Mouse (Mus musculus) CH12.LX (cell line): ENCODE measurements at regions not wholly inside any gene's neighbourhood (a gene's known extent, or its start where the extent isn't known, plus 50 kb on each side); places are given as distances from the start of the nearest gene placed in this dataset.

Source experiments
- DNase-seq: peaks from one replicate; pipeline ENCODE4 v3.0.0-alpha.2; 2013; ENCODE audit errors: extremely low read depth
- H3K27ac ChIP-seq: 2 replicates; pipeline ENCODE4 v1.5.1; 2012; ENCODE audit warnings: low read depth, mild to moderate bottlenecking, control low read depth, moderate library complexity; ENCODE audit not compliant: insufficient read depth
- H3K27me3 ChIP-seq: replicated peaks from 2 replicates; pipeline ENCODE3; 2012; ENCODE audit warnings: inconsistent platforms
- H3K36me3 ChIP-seq, 2 experiments: replicated peaks in 1 of 2; 2 replicates each; pipeline versions ENCODE3 to v1.6.1; 2012; ENCODE audit warnings: inconsistent platforms in 1 of 2, low read length in 1 of 2, mild to moderate bottlenecking in 1 of 2, mixed read lengths in 1 of 2, moderate library complexity in 1 of 2; ENCODE audit not compliant: control insufficient read depth in 1 of 2, insufficient read depth in 1 of 2
- H3K4me1 ChIP-seq, 2 experiments: 2 replicates each; pipeline ENCODE4 v1.6.1; 2012; ENCODE audit warnings: inconsistent platforms in 1 of 2, moderate library complexity in 1 of 2; ENCODE audit not compliant: insufficient read depth in 2 of 2, control insufficient read depth in 1 of 2
- H3K4me2 ChIP-seq: 2 replicates; pipeline ENCODE4 v1.6.1; 2012; ENCODE audit warnings: low read depth, mild to moderate bottlenecking, control low read depth; ENCODE audit not compliant: poor library complexity, insufficient read depth, severe bottlenecking
- H3K4me3 ChIP-seq, 3 experiments: fragments of 150-350 bp in 1 of 3; sonication (generic) in 1 of 3; replicated peaks in 1 of 3; 2 replicates each; pipeline versions ENCODE3 to v1.5.1; 2011 to 2012; ENCODE audit warnings: low read depth in 2 of 3, low read length in 2 of 3, mild to moderate bottlenecking in 2 of 3, moderate library complexity in 2 of 3, control low read depth in 1 of 3, improper control_type of control experiment in 1 of 3, inconsistent platforms in 1 of 3, mixed read lengths in 1 of 3; ENCODE audit not compliant: poor library complexity in 1 of 3
- H3K79me2 ChIP-seq: replicated peaks from 2 replicates; pipeline ENCODE4 v1.6.1; 2012; ENCODE audit warnings: mild to moderate bottlenecking, moderate library complexity; ENCODE audit not compliant: control insufficient read depth, poor library complexity, insufficient read depth, severe bottlenecking; ENCODE audit errors: extremely low read depth
- H3K9ac ChIP-seq: 2 replicates; pipeline ENCODE4 v1.6.1; 2012; ENCODE audit warnings: low read depth, mild to moderate bottlenecking, control low read depth, moderate library complexity; ENCODE audit not compliant: insufficient read depth
- H3K9me3 ChIP-seq: replicated peaks from 2 replicates; pipeline ENCODE3; 2012; ENCODE audit warnings: low read length, inconsistent platforms, mixed read lengths
- BHLHE40 ChIP-seq: IDR thresholded peaks from 2 replicates; pipeline ENCODE4 v1.6.1; 2011; ENCODE audit warnings: mild to moderate bottlenecking, low read depth, low read length, improper control_type of control experiment
- CHD1 ChIP-seq: IDR thresholded peaks from 2 replicates; pipeline ENCODE4 v1.6.1; 2012; ENCODE audit warnings: low read depth, low read length, improper control_type of control experiment, inconsistent platforms
- E2F4 ChIP-seq: IDR thresholded peaks from 2 replicates; pipeline ENCODE4 v1.6.1; 2011; ENCODE audit warnings: low read depth, low read length, improper control_type of control experiment; ENCODE audit not compliant: insufficient replicate concordance
- GABPA ChIP-seq: IDR thresholded peaks from 2 replicates; pipeline ENCODE4 v1.6.1; 2012; ENCODE audit warnings: low read depth, low read length, improper control_type of control experiment, inconsistent platforms; ENCODE audit not compliant: insufficient replicate concordance
- HCFC1 ChIP-seq: IDR thresholded peaks from 2 replicates; pipeline ENCODE4 v1.6.1; 2012; ENCODE audit warnings: low read depth, mild to moderate bottlenecking, inconsistent platforms, low read length, improper control_type of control experiment
- IRF4 ChIP-seq: IDR thresholded peaks from 2 replicates; pipeline ENCODE4 v1.6.1; 2014; ENCODE audit warnings: low read depth, mild to moderate bottlenecking, inconsistent platforms, low read length, improper control_type of control experiment
- JUND ChIP-seq: conservative IDR thresholded peaks from 2 replicates; pipeline ENCODE4 v1.6.1; 2011; ENCODE audit warnings: low read depth, low read length, improper control_type of control experiment
- MAFK ChIP-seq: IDR thresholded peaks from 2 replicates; pipeline ENCODE4 v1.6.1; 2011; ENCODE audit warnings: low read length, improper control_type of control experiment; ENCODE audit not compliant: insufficient replicate concordance
- NELFE ChIP-seq: IDR thresholded peaks from 2 replicates; pipeline ENCODE4 v1.6.1; 2011; ENCODE audit warnings: low read depth, low read length, improper control_type of control experiment
- NRF1 ChIP-seq: IDR thresholded peaks from 2 replicates; pipeline ENCODE4 v1.6.1; 2014; ENCODE audit warnings: low read depth, mild to moderate bottlenecking, inconsistent platforms, low read length, improper control_type of control experiment, moderate library complexity
- PAX5 ChIP-seq: IDR thresholded peaks from 2 replicates; pipeline ENCODE4 v1.6.1; 2012; ENCODE audit warnings: low read length, inconsistent platforms, mixed read lengths
- POLR2AphosphoS2 ChIP-seq: IDR thresholded peaks from 2 replicates; pipeline ENCODE4 v1.6.1; 2011; ENCODE audit warnings: low read depth, low read length, improper control_type of control experiment
- RAD21 ChIP-seq: IDR thresholded peaks from 2 replicates; pipeline ENCODE4 v1.6.1; 2011; ENCODE audit warnings: low read depth, mild to moderate bottlenecking, low read length, improper control_type of control experiment, moderate library complexity
- SMC3 ChIP-seq: IDR thresholded peaks from 2 replicates; pipeline ENCODE4 v1.6.1; 2011; ENCODE audit warnings: low read depth, low read length, improper control_type of control experiment
- USF2 ChIP-seq: conservative IDR thresholded peaks from 2 replicates; pipeline ENCODE4 v1.6.1; 2011; ENCODE audit warnings: low read depth, low read length, improper control_type of control experiment
- ZMIZ1 ChIP-seq: IDR thresholded peaks from 2 replicates; pipeline ENCODE4 v1.6.1; 2012; ENCODE audit warnings: low read depth, mild to moderate bottlenecking, inconsistent platforms, low read length, improper control_type of control experiment
- ZNF384 ChIP-seq: IDR thresholded peaks from 2 replicates; pipeline ENCODE4 v1.6.1; 2012; ENCODE audit warnings: low read depth, low read length, improper control_type of control experiment, inconsistent platforms
- dilution Hi-C: fragments of 300-500 bp; cut with MboI; formaldehyde crosslinking; loops from 2 replicates; pipeline ENCODE4 v1.14.3; 2020; ENCODE audit warnings: low sequenced_read_pairs; ENCODE audit not compliant: extremely low pct_unique_long_range_greater_than_20kb, extremely low pct_ligation_motif_present
- in situ Hi-C: fragments of 300-500 bp; cut with MboI; formaldehyde crosslinking; loops from 3 replicates; pipeline ENCODE4 v1.14.3; 2019; ENCODE audit warnings: low sequenced_read_pairs, low pct_ligation_motif_present, low pct_unique_long_range_greater_than_20kb, mixed read lengths

- no peaks in the 10 kb centered on the region for H3K27me3 ChIP-seq
- no peaks in the 10 kb centered on the region for H3K79me2 ChIP-seq
- H3K4me3 ChIP-seq, result no peak overlapping the region
- DNase-seq, result no peak
- TF ChIP-seq CHD1 (no peak), USF2 (no peak)
- H3K36me3 ChIP-seq, result no peaks in the 10 kb centered on the region
- in situ Hi-C loops (no loop called here), dilution Hi-C loops (no loop called here)
- H3K27ac ChIP-seq, result no peak overlapping the region
- H3K4me1 ChIP-seq, result peaks cover 0 to 4% of the 10 kb centered on the region in 2 experiments; a peak in 1 of 4 replicates
- no peak overlapping the region for H3K9ac ChIP-seq
- no peaks in the 10 kb centered on the region for H3K9me3 ChIP-seq
- no peak overlapping the region for H3K4me2 ChIP-seq
Observed at GRCm38 (mm10) chr1:154016516-154016915, 116.5 kb upstream of the Teddm2 start.

GRCm38 (mm10) chr1:154018241-154018640 lies 118.2 kb upstream of the Teddm2 start:
- DNase-seq, result no peak
- no peaks in the 10 kb centered on the region for H3K4me1 ChIP-seq
- no peaks in the 10 kb centered on the region for H3K9me3 ChIP-seq
- no peak overlapping the region for H3K4me2 ChIP-seq
- no peaks in the 10 kb centered on the region for H3K36me3 ChIP-seq
- H3K27ac ChIP-seq, result no peak overlapping the region
- H3K79me2 ChIP-seq, result no peaks in the 10 kb centered on the region
- no peaks in the 10 kb centered on the region for H3K27me3 ChIP-seq
- TF ChIP-seq RAD21, result no peak
- H3K4me3 ChIP-seq, result no peak overlapping the region
- dilution Hi-C loops, result no loop called here
- in situ Hi-C loops, result no loop called here
- no peak overlapping the region for H3K9ac ChIP-seq

- no peak overlapping the region for H3K4me3 ChIP-seq
- no peak overlapping the region for H3K27ac ChIP-seq
- H3K4me1 ChIP-seq, result no peaks in the 10 kb centered on the region
- no peaks in the 10 kb centered on the region for H3K9me3 ChIP-seq
- H3K27me3 ChIP-seq, result no peaks in the 10 kb centered on the region
- in situ Hi-C loops, result no loop called here
- no peak overlapping the region for H3K9ac ChIP-seq
- no peaks in the 10 kb centered on the region for H3K36me3 ChIP-seq
- TF ChIP-seq PAX5, result no peak
- TF ChIP-seq BHLHE40, result no peak
- no peak for TF ChIP-seq NRF1
- no peak for TF ChIP-seq IRF4
- TF ChIP-seq JUND, result no peak
- no peak for TF ChIP-seq NELFE
- no peak for TF ChIP-seq E2F4
- no peak for TF ChIP-seq MAFK
- no peak for TF ChIP-seq GABPA
- TF ChIP-seq ZMIZ1, result no peak
- TF ChIP-seq CHD1, result no peak
- no peak for TF ChIP-seq HCFC1
- TF ChIP-seq ZNF384, result no peak
- no peak for TF ChIP-seq POLR2AphosphoS2
- no peak for TF ChIP-seq SMC3
- TF ChIP-seq, all 38 proteins: peak for 0
- Histone ChIP-seq H3K4me2 (no peak overlapping the region), H3K79me2 (no peaks in the 10 kb centered on the region)
- no peak for DNase-seq
- dilution Hi-C loops, result no loop called here
Observed at GRCm38 (mm10) chr1:154024301-154024700, 124.3 kb upstream of the Teddm2 start.
